Mouse (Mus musculus) embryonic facial prominence, embryonic 15.5 days (tissue): Measurements from ENCODE around the gene C530025M09Rik. TPM values are rescaled to one million over a fixed set of nuclear protein-coding genes. Genes with fewer than 3 reads are reported as not detected.

Source experiments
- ATAC-seq: fragments of 200-750 bp; cut with Nextera tagmentation; 2 replicates; pipeline ENCODE4 v1.8.0; 2017; ENCODE audit warnings: low read depth, moderate TSS enrichment; ENCODE audit not compliant: insufficient number of reproducible peaks, low FRiP score, low TSS enrichment
- H3K27ac ChIP-seq: fragments of 300-500 bp; sonication (generic); replicated peaks from 2 replicates; pipeline ENCODE4 v1.5.1; 2015; ENCODE audit warnings: mild to moderate bottlenecking, inconsistent platforms
- H3K27me3 ChIP-seq: fragments of 300-500 bp; sonication (generic); 2 replicates; pipeline ENCODE4 v1.6.1; 2015; ENCODE audit warnings: inconsistent platforms
- H3K36me3 ChIP-seq: fragments of 300-500 bp; sonication (generic); 2 replicates; pipeline ENCODE4 v1.6.1; 2015; ENCODE audit warnings: mild to moderate bottlenecking, inconsistent platforms
- H3K4me1 ChIP-seq: fragments of 300-500 bp; sonication (generic); 2 replicates; pipeline ENCODE4 v1.6.1; 2015; ENCODE audit warnings: inconsistent platforms
- H3K4me2 ChIP-seq: fragments of 300-500 bp; sonication (generic); replicated peaks from 2 replicates; pipeline ENCODE4 v1.6.1; 2015; ENCODE audit warnings: mild to moderate bottlenecking, inconsistent platforms
- H3K4me3 ChIP-seq: fragments of 300-500 bp; sonication (generic); replicated peaks from 2 replicates; pipeline ENCODE4 v1.5.1; 2015; ENCODE audit warnings: mild to moderate bottlenecking, inconsistent platforms
- H3K9ac ChIP-seq: fragments of 300-500 bp; sonication (generic); 2 replicates; pipeline ENCODE4 v1.6.1; 2015; ENCODE audit warnings: inconsistent platforms
- H3K9me3 ChIP-seq: fragments of 300-500 bp; sonication (generic); replicated peaks from 2 replicates; pipeline ENCODE4 v1.6.1; 2016; ENCODE audit warnings: inconsistent platforms
- WGBS: fragments of 180-500 bp; shearing (Covaris S2); methylation state at CpG from one replicate; pipeline ENCODE4 v1.1.7; 2015; 5-methylcytosine and 5-hydroxymethylcytosine counted together
- polyA plus RNA-seq: library from polyadenylated mRNA; unstranded; fragments of >200 nt; fragmentation: Nextera tagmentation; extraction: Ambion mirVana; gene quantifications from 2 replicates; pipeline ENCODE4 v1.2.1, GENCODE M21; 2015

The C530025M09Rik gene
- not detected in 2 replicates for polyA plus RNA-seq

GRCm38 (mm10) chr2:149830536-149831458, at the start of gene C530025M09Rik:
TSS of gene C530025M09Rik (minus strand) at chr2:149831213.
- peak; percentile 80 for ATAC-seq
- Histone ChIP-seq H3K4me3 (peak within 1 kb of the TSS; percentile 44), H3K9ac (no peak within 1 kb of the TSS), H3K4me1 (peaks cover 17% of the 10 kb centered on the region; the same call in 1 of the 2 replicates), H3K36me3 (no peaks in the 10 kb centered on the region), H3K4me2 (peak within 1 kb of the TSS; percentile 90), H3K9me3 (no peaks in the 10 kb centered on the region), H3K27me3 (peaks cover 39% of the 10 kb centered on the region), H3K27ac (no peak within 1 kb of the TSS)
- under 1% methylated on average over 75 of the region's 82 CpGs for WGBS

- H3K36me3 ChIP-seq = no peaks in the 10 kb centered on the region
- H3K27me3 ChIP-seq = no peaks in the 10 kb centered on the region
- H3K4me3 ChIP-seq = no peak overlapping the region
- H3K4me1 ChIP-seq = no peaks in the 10 kb centered on the region
- no peak overlapping the region for H3K9ac ChIP-seq
- no peak overlapping the region for H3K27ac ChIP-seq
- no peak for ATAC-seq
- H3K9me3 ChIP-seq = no peaks in the 10 kb centered on the region
- no peak overlapping the region for H3K4me2 ChIP-seq
- WGBS = 38% methylated on average over 2 of the region's 2 CpGs
Observed at GRCm38 (mm10) chr2:149877954-149878353, 46.9 kb upstream of the C530025M09Rik start.

- WGBS = 86% methylated on average over 3 of the region's 3 CpGs
- no peak overlapping the region for H3K4me3 ChIP-seq
Observed at GRCm38 (mm10) chr2:149873346-149873745, 42.3 kb upstream of the C530025M09Rik start.

GRCm38 (mm10) chr2:149872496-149872895, 41.5 kb upstream of the C530025M09Rik start:
- Histone ChIP-seq H3K36me3 (no peaks in the 10 kb centered on the region), H3K4me2 (no peak overlapping the region), H3K9ac (no peak overlapping the region), H3K27ac (no peak overlapping the region), H3K4me1 (no peaks in the 10 kb centered on the region), H3K4me3 (no peak overlapping the region), H3K27me3 (no peaks in the 10 kb centered on the region), H3K9me3 (no peaks in the 10 kb centered on the region)
- WGBS = 78% methylated on average over 4 of the region's 4 CpGs
- no peak for ATAC-seq

More at GRCm38 (mm10) chr2:149873346-149873745, 42.3 kb upstream of the C530025M09Rik start:
- Histone ChIP-seq H3K36me3 (no peaks in the 10 kb centered on the region), H3K4me2 (no peak overlapping the region), H3K27me3 (no peaks in the 10 kb centered on the region), H3K27ac (no peak overlapping the region), H3K9me3 (no peaks in the 10 kb centered on the region), H3K4me1 (no peaks in the 10 kb centered on the region), H3K9ac (no peak overlapping the region)
- no peak for ATAC-seq

GRCm38 (mm10) chr2:149870496-149870895, 39.5 kb upstream of the C530025M09Rik start:
- Histone ChIP-seq H3K27me3 (no peaks in the 10 kb centered on the region), H3K4me2 (no peak overlapping the region), H3K4me3 (no peak overlapping the region), H3K36me3 (no peaks in the 10 kb centered on the region), H3K4me1 (no peaks in the 10 kb centered on the region), H3K9me3 (no peaks in the 10 kb centered on the region), H3K27ac (no peak overlapping the region), H3K9ac (no peak overlapping the region)
- 52% methylated on average over 2 of the region's 2 CpGs for WGBS
- ATAC-seq = no peak

- Histone ChIP-seq H3K4me1 (no peaks in the 10 kb centered on the region), H3K36me3 (no peaks in the 10 kb centered on the region), H3K27me3 (no peaks in the 10 kb centered on the region), H3K9ac (no peak overlapping the region), H3K4me3 (no peak overlapping the region), H3K4me2 (no peak overlapping the region), H3K9me3 (no peaks in the 10 kb centered on the region), H3K27ac (no peak overlapping the region)
- WGBS = 72% methylated on average over 5 of the region's 5 CpGs
- ATAC-seq = no peak
Observed at GRCm38 (mm10) chr2:149865914-149866435, 35.0 kb upstream of the C530025M09Rik start.

- Histone ChIP-seq H3K4me2 (no peak overlapping the region), H3K27me3 (no peaks in the 10 kb centered on the region), H3K36me3 (no peaks in the 10 kb centered on the region), H3K4me3 (no peak overlapping the region), H3K9me3 (no peaks in the 10 kb centered on the region), H3K9ac (no peak overlapping the region), H3K4me1 (no peaks in the 10 kb centered on the region), H3K27ac (no peak overlapping the region)
- WGBS = 83% methylated on average over 3 of the region's 3 CpGs
- no peak for ATAC-seq
Observed at GRCm38 (mm10) chr2:149861002-149861401, 30.0 kb upstream of the C530025M09Rik start.

- Histone ChIP-seq H3K27me3 (no peaks in the 10 kb centered on the region), H3K4me2 (no peak overlapping the region), H3K9me3 (no peaks in the 10 kb centered on the region), H3K27ac (no peak overlapping the region), H3K4me1 (no peaks in the 10 kb centered on the region), H3K9ac (no peak overlapping the region), H3K36me3 (no peaks in the 10 kb centered on the region), H3K4me3 (no peak overlapping the region)
- no peak for ATAC-seq
- WGBS = 50% methylated on average over 4 of the region's 4 CpGs
Observed at GRCm38 (mm10) chr2:149848778-149849177, 17.8 kb upstream of the C530025M09Rik start.

- H3K27ac ChIP-seq = no peak overlapping the region
- no peaks in the 10 kb centered on the region for H3K27me3 ChIP-seq
- no peaks in the 10 kb centered on the region for H3K4me1 ChIP-seq
- no peak overlapping the region for H3K4me3 ChIP-seq
- H3K4me2 ChIP-seq = no peak overlapping the region
- no peak for ATAC-seq
- no peak overlapping the region for H3K9ac ChIP-seq
- WGBS = 52% methylated on average over 2 of the region's 2 CpGs
- no peaks in the 10 kb centered on the region for H3K36me3 ChIP-seq
- H3K9me3 ChIP-seq = no peaks in the 10 kb centered on the region
Observed at GRCm38 (mm10) chr2:149844575-149844974, 13.6 kb upstream of the C530025M09Rik start.

GRCm38 (mm10) chr2:149839666-149840065, 8.7 kb upstream of the C530025M09Rik start:
- Histone ChIP-seq H3K36me3 (no peaks in the 10 kb centered on the region), H3K4me2 (no peak overlapping the region), H3K4me1 (no peaks in the 10 kb centered on the region), H3K9me3 (no peaks in the 10 kb centered on the region), H3K9ac (no peak overlapping the region), H3K27ac (no peak overlapping the region), H3K27me3 (no peaks in the 10 kb centered on the region), H3K4me3 (no peak overlapping the region)
- WGBS = 91% methylated on average over 2 of the region's 2 CpGs
- no peak for ATAC-seq

- H3K9me3 ChIP-seq = no peaks in the 10 kb centered on the region
- no peak overlapping the region for H3K4me3 ChIP-seq
- H3K4me1 ChIP-seq = peaks cover 3% of the 10 kb centered on the region; the same call in 1 of the 2 replicates
- no peak overlapping the region for H3K27ac ChIP-seq
- WGBS = 74% methylated on average over 2 of the region's 2 CpGs
- H3K27me3 ChIP-seq = peaks cover 12% of the 10 kb centered on the region
- no peaks in the 10 kb centered on the region for H3K36me3 ChIP-seq
- ATAC-seq = no peak
- no peak overlapping the region for H3K4me2 ChIP-seq
- H3K9ac ChIP-seq = no peak overlapping the region
Observed at GRCm38 (mm10) chr2:149836471-149837135, 5.6 kb upstream of the C530025M09Rik start.
